Mouse (Mus musculus) left cerebral cortex, postnatal 14 days (tissue): Measurements from ENCODE around the gene Ufd1. TPM values are rescaled to one million over a fixed set of nuclear protein-coding genes. Genes with fewer than 3 reads are reported as not detected.
A peak's percentile ranks its signal among the peaks of the same experiment; 100 is the strongest.

Source experiments
- DNase-seq, 2 experiments: peaks; one replicate each; pipeline ENCODE4 v3.0.0; 2021 to 2022; ENCODE audit warnings: low spot score in 2 of 2, mixed read lengths in 1 of 2
- intact Hi-C: fragments of 180-260 bp; cut with DNase I; formaldehyde crosslinking; loops from one replicate; pipeline ENCODE4 v1.15.1; 2025
- total RNA-seq, 2 experiments: library from RNA; stranded (reverse); gene quantifications; 2 replicates each; pipeline ENCODE4 v1.2.3; 2021

The Ufd1 gene
- total RNA-seq, 2 experiments from 2014 or later: 85.0 to 94.4 TPM

- intact Hi-C loops: no loop called here
- peak; percentile 90 to 92 for DNase-seq
Measured at GRCm38 (mm10) chr16:18876442-18877308, 65.1 kb downstream of the Ufd1 start, which contains the start of the genes Mrpl40 and Hira. Gene Mrpl40 (minus strand): TSS chr16:18876862. Gene Hira (plus strand): TSS chr16:18877037.

- DNase-seq: peak; percentile 40 to 41
- intact Hi-C loops: no loop called here
Measured at GRCm38 (mm10) chr16:18877386-18878090, 66.0 kb downstream of the Ufd1 start.

- intact Hi-C loops: no loop called here
- DNase-seq: peak; percentile 19 to 26
Measured at GRCm38 (mm10) chr16:18878091-18878720, 66.6 kb downstream of the Ufd1 start.

- no peak for DNase-seq
- intact Hi-C loops: no loop called here
Measured at GRCm38 (mm10) chr16:18884044-18884443, 72.5 kb downstream of the Ufd1 start.

Other genes starting within 250 kb of the Ufd1 start
- gene Tbx1, start 221.1 kb upstream of the Ufd1 start, total RNA-seq: 1 to 10 TPM; 2.0 to 2.2 TPM
- 1 to 10 TPM; 1.8 to 2.5 TPM for gene Gp1bb, start 189.4 kb upstream of the Ufd1 start, total RNA-seq
- gene Gm49601, start 185.4 kb upstream of the Ufd1 start, total RNA-seq: 100 to 1,000 TPM; 216 to 232 TPM
- 100 to 1,000 TPM; 866 to 932 TPM for gene Sept5, start 181.8 kb upstream of the Ufd1 start, total RNA-seq
- gene Cldn5, start 34.9 kb upstream of the Ufd1 start, total RNA-seq: 10 to 100 TPM; 83.4 to 85.2 TPM
- 1 to 10 TPM; 2.7 to 3.1 TPM for gene Cdc45, start 208 bp downstream of the Ufd1 start, total RNA-seq
- 10 to 100 TPM; 22.1 to 26.4 TPM for gene 2510002D24Rik, start 24.8 kb downstream of the Ufd1 start, total RNA-seq
- 1 to 10 TPM; 3.3 to 7.7 TPM for gene Gm28539, start 24.8 kb downstream of the Ufd1 start, total RNA-seq
- 10 to 100 TPM; 28.9 to 43.8 TPM for gene Mrpl40, start 65.1 kb downstream of the Ufd1 start, total RNA-seq
- gene Hira, start 65.3 kb downstream of the Ufd1 start, total RNA-seq: 10 to 100 TPM; 74.4 to 86.5 TPM